Mouse (Mus musculus) MEL (cell line): ENCODE measurements at regions not wholly inside any gene's neighbourhood (a gene's known extent, or its start where the extent isn't known, plus 50 kb on each side); places are given as distances from the start of the nearest gene placed in this dataset.

Source experiments
- DNase-seq: peaks from one replicate; pipeline ENCODE4 v3.0.0; 2011; ENCODE audit warnings: low read depth, low spot score
- H3K27ac ChIP-seq: 2 replicates; pipeline ENCODE4 v1.5.1; 2012; ENCODE audit warnings: low read depth, mild to moderate bottlenecking, control low read depth, low read length, moderate library complexity; ENCODE audit not compliant: control insufficient read depth
- H3K27me3 ChIP-seq, 2 experiments: fragments of 150-350 bp in 1 of 2; sonication (generic) in 1 of 2; 2 replicates each; pipeline ENCODE4 v1.6.1; 2012; ENCODE audit warnings: low read length in 2 of 2, mild to moderate bottlenecking in 2 of 2, improper control_type of control experiment in 1 of 2, moderate library complexity in 1 of 2; ENCODE audit not compliant: insufficient read depth in 2 of 2, control insufficient read depth in 1 of 2
- H3K36me3 ChIP-seq, 2 experiments: 2 replicates each; pipeline ENCODE4 v1.6.1; 2012 to 2014; ENCODE audit warnings: low read length in 2 of 2, improper control_type of control experiment in 1 of 2, inconsistent platforms in 1 of 2, mild to moderate bottlenecking in 1 of 2; ENCODE audit not compliant: insufficient read depth in 2 of 2, control insufficient read depth in 1 of 2
- H3K4me1 ChIP-seq, 2 experiments: fragments of 150-350 bp in 1 of 2; sonication (generic) in 1 of 2; 2 replicates each; pipeline ENCODE4 v1.6.1; 2012; ENCODE audit warnings: low read length in 2 of 2, improper control_type of control experiment in 1 of 2, mild to moderate bottlenecking in 1 of 2; ENCODE audit not compliant: insufficient read depth in 2 of 2, control insufficient read depth in 1 of 2
- H3K4me3 ChIP-seq, 2 experiments: fragments of 150-350 bp in 1 of 2; sonication (generic) in 1 of 2; 2 replicates each; pipeline ENCODE4 v1.5.1; 2012; ENCODE audit warnings: low read depth in 2 of 2, low read length in 2 of 2, mild to moderate bottlenecking in 2 of 2, moderate library complexity in 2 of 2, control low read depth in 1 of 2, improper control_type of control experiment in 1 of 2; ENCODE audit not compliant: control insufficient read depth in 1 of 2, insufficient read depth in 1 of 2
- H3K79me2 ChIP-seq: 2 replicates; pipeline ENCODE4 v1.6.1; 2012; ENCODE audit warnings: mild to moderate bottlenecking, low read length, moderate library complexity; ENCODE audit not compliant: control insufficient read depth, poor library complexity, insufficient read depth
- H3K9ac ChIP-seq: 2 replicates; pipeline ENCODE4 v1.6.1; 2012; ENCODE audit warnings: low read depth, mild to moderate bottlenecking, control low read depth, low read length, moderate library complexity; ENCODE audit not compliant: control insufficient read depth, poor library complexity, severe bottlenecking
- H3K9me3 ChIP-seq: fragments of 150-350 bp; sonication (generic); replicated peaks from 2 replicates; pipeline ENCODE4 v1.6.1; 2012; ENCODE audit warnings: mild to moderate bottlenecking, low read length, improper control_type of control experiment, moderate library complexity; ENCODE audit not compliant: insufficient read depth
- BHLHE40 ChIP-seq: IDR thresholded peaks from 2 replicates; pipeline ENCODE4 v1.6.1; 2012; ENCODE audit warnings: low read depth, mild to moderate bottlenecking, inconsistent platforms, low read length, improper control_type of control experiment, borderline replicate concordance
- CTCF ChIP-seq, 3 experiments: IDR thresholded peaks in 2 of 3; conservative IDR thresholded peaks in 1 of 3; 2 replicates each; pipeline ENCODE4 v1.5.1; 2011 to 2012; ENCODE audit warnings: low read length in 3 of 3, low read depth in 2 of 3, mild to moderate bottlenecking in 2 of 3, improper control_type of control experiment in 1 of 3, inconsistent platforms in 1 of 3, mixed read lengths in 1 of 3, moderate library complexity in 1 of 3; ENCODE audit not compliant: control insufficient read depth in 1 of 3, insufficient read depth in 1 of 3, poor library complexity in 1 of 3, severe bottlenecking in 1 of 3
- EP300 ChIP-seq, 2 experiments: IDR thresholded peaks; 2 replicates each; pipeline ENCODE4 v1.6.1; 2011; ENCODE audit warnings: improper control_type of control experiment in 2 of 2, low read length in 2 of 2, low read depth in 1 of 2, mild to moderate bottlenecking in 1 of 2
- GABPA ChIP-seq: IDR thresholded peaks from 2 replicates; pipeline ENCODE4 v1.6.1; 2012; ENCODE audit warnings: low read depth, mild to moderate bottlenecking, inconsistent platforms, low read length, improper control_type of control experiment, moderate library complexity
- GATA1 ChIP-seq: IDR thresholded peaks from 2 replicates; pipeline ENCODE4 v1.6.1; 2011; ENCODE audit warnings: low read depth, low read length, improper control_type of control experiment
- MAX ChIP-seq: IDR thresholded peaks from 2 replicates; pipeline ENCODE4 v1.6.1; 2011; ENCODE audit warnings: low read length, improper control_type of control experiment
- MAZ ChIP-seq: IDR thresholded peaks from 2 replicates; pipeline ENCODE4 v1.6.1; 2012; ENCODE audit warnings: low read depth, mild to moderate bottlenecking, inconsistent platforms, low read length, improper control_type of control experiment
- MXI1 ChIP-seq: IDR thresholded peaks from 2 replicates; pipeline ENCODE4 v1.6.1; 2011; ENCODE audit warnings: mild to moderate bottlenecking, low read depth, low read length, improper control_type of control experiment
- POLR2A ChIP-seq, 2 experiments: IDR thresholded peaks; 2 replicates each; pipeline ENCODE4 v1.6.1; 2011 to 2012; ENCODE audit warnings: low read length in 2 of 2, mild to moderate bottlenecking in 2 of 2, control low read depth in 1 of 2, improper control_type of control experiment in 1 of 2, low read depth in 1 of 2, moderate library complexity in 1 of 2; ENCODE audit not compliant: control insufficient read depth in 1 of 2, insufficient read depth in 1 of 2, poor library complexity in 1 of 2
- POLR2AphosphoS5 ChIP-seq: IDR thresholded peaks from 2 replicates; pipeline ENCODE4 v1.6.1; 2012; ENCODE audit warnings: low read depth, borderline replicate concordance, mild to moderate bottlenecking, inconsistent platforms, low read length, moderate library complexity, mixed read lengths
- RAD21 ChIP-seq: IDR thresholded peaks from 2 replicates; pipeline ENCODE4 v1.6.1; 2011; ENCODE audit warnings: mild to moderate bottlenecking, low read depth, low read length, improper control_type of control experiment
- SMC3 ChIP-seq: IDR thresholded peaks from 2 replicates; pipeline ENCODE4 v1.6.1; 2011; ENCODE audit warnings: low read depth, low read length, improper control_type of control experiment
- TBP ChIP-seq: IDR thresholded peaks from 2 replicates; pipeline ENCODE4 v1.8.0; 2011; ENCODE audit warnings: low read depth, low read length, improper control_type of control experiment
- USF2 ChIP-seq, 2 experiments: IDR thresholded peaks; 2 replicates each; pipeline ENCODE4 v1.6.1; 2011 to 2012; ENCODE audit warnings: improper control_type of control experiment in 2 of 2, low read length in 2 of 2, borderline replicate concordance in 1 of 2, inconsistent platforms in 1 of 2, low read depth in 1 of 2, mild to moderate bottlenecking in 1 of 2; ENCODE audit not compliant: insufficient read depth in 1 of 2
- ZC3H11A ChIP-seq: IDR thresholded peaks from 2 replicates; pipeline ENCODE4 v1.6.1; 2012; ENCODE audit warnings: low read depth, mild to moderate bottlenecking, inconsistent platforms, low read length, improper control_type of control experiment
- ZMIZ1 ChIP-seq: IDR thresholded peaks from 2 replicates; pipeline ENCODE4 v1.6.1; 2012; ENCODE audit warnings: low read depth, mild to moderate bottlenecking, inconsistent platforms, low read length, improper control_type of control experiment, moderate library complexity
- ZNF384 ChIP-seq: IDR thresholded peaks from 2 replicates; pipeline ENCODE4 v1.6.1; 2012; ENCODE audit warnings: low read depth, mild to moderate bottlenecking, inconsistent platforms, low read length, improper control_type of control experiment

- no peak overlapping the region for H3K9ac ChIP-seq
- no peaks in the 10 kb centered on the region for H3K9me3 ChIP-seq
- H3K27ac ChIP-seq: no peak overlapping the region
- DNase-seq: peak; percentile 54
- H3K79me2 ChIP-seq: no peaks in the 10 kb centered on the region
- no peaks in the 10 kb centered on the region for H3K4me1 ChIP-seq
- no peak overlapping the region for H3K4me3 ChIP-seq
- peaks cover 0 to 2% of the 10 kb centered on the region in 2 experiments; a peak in 3 of 4 replicates for H3K27me3 ChIP-seq
- H3K36me3 ChIP-seq: no peaks in the 10 kb centered on the region
- TF ChIP-seq SMC3: peak; percentile 75
- peak; percentile 69 for TF ChIP-seq RAD21
- no peak for TF ChIP-seq BHLHE40
- peak; percentile 76 to 82 (median 79) for TF ChIP-seq CTCF (IDR thresholded peaks at IDR 0.05 in 2 of 3, conservative IDR thresholded peaks at IDR 0.05 in 1 of 3; ENCODE audit: control insufficient read depth in 1 of 3, insufficient read depth in 1 of 3, low read depth in 2 of 3, low read length in 3 of 3, poor library complexity in 1 of 3, severe bottlenecking in 1 of 3)
- peak; percentile 51 for TF ChIP-seq ZC3H11A
- no peak for TF ChIP-seq MAX
Observed at GRCm38 (mm10) chr1:152290768-152291167, 95.7 kb downstream of the Tsen15 start.

GRCm38 (mm10) chr1:152287566-152288490 is 98.7 kb downstream of the Tsen15 start:
- Histone ChIP-seq H3K4me3 (no peak overlapping the region), H3K4me1 (no peaks in the 10 kb centered on the region), H3K9ac (no peak overlapping the region), H3K27me3 (no peaks in the 10 kb centered on the region; a peak in 2 of 4 replicates), H3K9me3 (no peaks in the 10 kb centered on the region), H3K27ac (no peak overlapping the region), H3K36me3 (no peaks in the 10 kb centered on the region), H3K79me2 (no peaks in the 10 kb centered on the region)
- TF ChIP-seq ZMIZ1 (no peak), POLR2A (IDR thresholded peaks at IDR 0.05; ENCODE audit: control insufficient read depth in 1 of 2, insufficient read depth in 1 of 2, low read depth in 1 of 2, low read length in 2 of 2, poor library complexity in 1 of 2) (no peak), POLR2AphosphoS5 (no peak), MXI1 (no peak), EP300 (IDR thresholded peaks at IDR 0.05; ENCODE audit: low read depth in 1 of 2, low read length in 2 of 2) (no peak), BHLHE40 (no peak), ZNF384 (no peak), GATA1 (no peak), MAX (no peak), USF2 (IDR thresholded peaks at IDR 0.05; ENCODE audit: borderline replicate concordance in 1 of 2, insufficient read depth in 1 of 2, low read depth in 1 of 2, low read length in 2 of 2) (no peak), MAZ (no peak), TBP (no peak), GABPA (no peak)
- DNase-seq: peak; percentile 33
